Mouse (Mus musculus) embryonic fibroblast, embryonic 13.5 days (primary cell): ENCODE results near the gene Rbm39. TPM values are rescaled to one million over a fixed set of nuclear protein-coding genes. Genes with fewer than 3 reads are reported as not detected.
"Not testable (repeated sequence)": the region's sequence is repeated elsewhere in the genome, so short reads cannot be mapped to it uniquely, and the experiment has no call there.

Experiments used
- H3K27ac ChIP-seq: 2 replicates; pipeline ENCODE4 v1.5.1; 2012; ENCODE audit warnings: low read length, control low read depth, inconsistent platforms; ENCODE audit not compliant: insufficient read depth
- H3K4me1 ChIP-seq: 2 replicates; pipeline ENCODE4 v1.6.1; 2011; ENCODE audit warnings: low read length; ENCODE audit not compliant: control insufficient read depth, insufficient read depth
- H3K4me3 ChIP-seq: 2 replicates; pipeline ENCODE4 v1.5.1; 2011; ENCODE audit warnings: mild to moderate bottlenecking, control low read depth, low read length; ENCODE audit not compliant: insufficient read depth
- CTCF ChIP-seq: IDR thresholded peaks from 2 replicates; pipeline ENCODE4 v1.5.1; 2011; ENCODE audit warnings: mild to moderate bottlenecking, control low read depth, low read length, moderate library complexity, borderline replicate concordance; ENCODE audit not compliant: insufficient read depth
- POLR2A ChIP-seq: IDR thresholded peaks from 2 replicates; pipeline ENCODE4 v1.6.1; 2011; ENCODE audit warnings: low read depth, mild to moderate bottlenecking, control low read depth, low read length, moderate library complexity
- polyA plus RNA-seq: library from polyadenylated mRNA; stranded (reverse); fragments of >200 nt; gene quantifications from 2 replicates; pipeline ENCODE4 v1.2.4, GENCODE M21; 2011; ENCODE audit warnings: low read depth; ENCODE audit not compliant: missing spikeins, insufficient read length

Gene Rbm39
- polyA plus RNA-seq, 1 experiment: 520 TPM

DNA sequence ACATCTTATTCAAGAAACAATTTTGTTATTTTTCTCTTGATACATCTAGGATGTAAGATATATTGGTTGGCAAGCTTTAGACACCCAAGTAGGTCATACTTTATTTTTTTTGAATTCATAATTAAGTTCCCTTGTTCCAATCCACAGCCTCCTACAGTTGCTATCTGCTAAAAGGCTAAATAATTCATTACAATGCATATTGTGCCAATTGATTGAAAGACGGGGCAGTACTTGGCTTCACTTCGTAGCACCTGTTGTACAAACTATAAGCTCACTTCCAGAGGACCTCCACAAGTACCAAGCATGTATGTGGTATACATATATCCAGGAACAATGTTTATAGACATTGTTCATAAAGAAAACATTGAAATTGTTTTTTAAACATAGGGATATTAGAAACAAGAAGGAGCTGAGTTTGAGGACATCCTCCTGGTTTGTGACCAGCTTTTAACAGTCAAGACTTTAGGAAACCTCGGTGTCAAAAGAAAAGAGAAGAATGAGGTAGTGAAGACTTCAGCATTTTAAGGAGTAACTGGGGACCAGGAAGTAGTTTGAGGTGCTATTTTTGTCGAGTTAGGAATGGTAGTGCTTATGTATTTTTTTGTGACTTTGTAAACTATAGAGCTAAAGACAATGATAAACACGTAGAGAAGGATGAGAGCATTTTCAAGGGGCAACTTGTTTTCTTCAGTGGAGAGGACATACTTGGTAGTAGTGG lies 33.6 kb downstream of the Rbm39 start:
- Histone ChIP-seq H3K4me3 (no peak overlapping the region), H3K27ac (no peak overlapping the region), H3K4me1 (no peaks in the 10 kb centered on the region)
- TF ChIP-seq POLR2A: no peak
- TF ChIP-seq CTCF: no peak

DNA sequence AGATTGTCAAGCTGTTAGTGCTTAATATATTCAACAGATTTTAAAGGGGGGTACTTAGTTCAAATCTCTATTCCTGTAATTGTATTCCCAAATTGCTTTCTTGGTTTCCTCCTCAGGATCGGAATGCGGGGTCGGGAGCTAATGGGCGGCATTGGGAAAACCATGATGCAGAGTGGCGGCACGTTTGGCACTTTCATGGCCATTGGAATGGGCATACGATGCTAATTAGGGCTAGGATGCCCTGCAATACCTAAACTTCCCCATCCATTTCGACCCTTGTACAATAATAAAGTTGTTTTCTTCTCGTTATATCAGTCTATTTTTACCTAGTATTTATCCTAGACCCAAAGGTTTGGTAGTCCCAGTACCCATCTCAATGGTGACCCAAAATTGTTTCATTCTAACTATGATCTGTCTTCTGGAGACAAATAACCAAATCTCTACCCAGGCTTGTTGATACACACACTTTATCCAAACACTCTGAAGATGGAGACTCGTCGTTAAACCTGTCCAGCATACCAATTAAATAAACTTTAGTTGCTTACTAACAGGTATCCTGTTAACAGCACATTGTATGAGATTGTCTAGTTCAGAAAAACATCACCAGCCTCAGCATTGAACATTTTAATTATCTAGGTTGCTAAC lies 34.4 kb downstream of the Rbm39 start:
- Histone ChIP-seq H3K4me3 (peak overlapping the region; percentile 30; the same call in 1 of the 2 replicates), H3K4me1 (no peaks in the 10 kb centered on the region), H3K27ac (no peak overlapping the region)
- TF ChIP-seq POLR2A (no peak), CTCF (no peak)

- Histone ChIP-seq H3K4me1 (no peaks in the 10 kb centered on the region), H3K4me3 (peak within 1 kb of the TSS; percentile 67), H3K27ac (peak within 1 kb of the TSS; percentile 86)
- TF ChIP-seq POLR2A: peak; percentile 95
- peak; percentile 53; the same call in 1 of the 2 replicates for TF ChIP-seq CTCF
These were observed 35.9 kb downstream of the Rbm39 start, which contains the start of the genes Romo1 and Nfs1 for GRCm38 (mm10) chr2:156143953-156144724. TSS of gene Romo1 (plus strand) at chr2:156144039. TSS of gene Nfs1 (minus strand) at chr2:156144186.

- no peaks in the 10 kb centered on the region for H3K4me1 ChIP-seq
- peak overlapping the region; percentile 67 for H3K4me3 ChIP-seq
- peak overlapping the region; percentile 14 for H3K27ac ChIP-seq
- TF ChIP-seq CTCF (no peak), POLR2A (no peak)
These were observed 36.7 kb downstream of the Rbm39 start for GRCm38 (mm10) chr2:156143367-156143766.

DNA sequence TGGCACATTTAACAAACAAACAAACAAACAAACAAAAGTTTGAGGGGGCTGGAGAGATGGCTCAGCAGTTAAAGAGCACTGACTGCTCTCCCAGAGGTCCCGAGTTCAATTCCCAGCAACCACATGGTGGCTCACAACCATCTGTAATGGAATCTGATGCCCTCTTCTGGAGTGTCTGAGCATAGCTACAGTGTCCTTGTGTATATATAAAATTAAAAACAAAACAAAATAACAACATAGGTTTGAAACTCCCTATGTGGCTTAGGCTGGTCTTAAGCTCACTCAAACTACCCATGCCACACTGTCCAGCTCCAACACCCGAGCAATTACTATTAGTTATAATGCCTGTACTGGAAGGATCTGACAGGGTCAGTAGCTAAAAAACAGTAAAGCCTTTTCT lies 37.2 kb downstream of the Rbm39 start:
- TF ChIP-seq POLR2A: no peak
- TF ChIP-seq CTCF: no peak
- Histone ChIP-seq H3K4me1 (no peaks in the 10 kb centered on the region), H3K4me3 (peak overlapping the region; percentile 67), H3K27ac (no peak overlapping the region)

GRCm38 (mm10) chr2:156135695-156136094 lies 44.3 kb downstream of the Rbm39 start:
- TF ChIP-seq CTCF: peak; percentile 26; the same call in 1 of the 2 replicates
- TF ChIP-seq POLR2A: no peak
- Histone ChIP-seq H3K4me3 (no peak overlapping the region), H3K27ac (no peak overlapping the region), H3K4me1 (no peaks in the 10 kb centered on the region)

- H3K27ac ChIP-seq: no peak overlapping the region
- TF ChIP-seq POLR2A: no peak
- no peak for TF ChIP-seq CTCF
- no peak overlapping the region for H3K4me3 ChIP-seq
- no peaks in the 10 kb centered on the region for H3K4me1 ChIP-seq
These were observed 45.9 kb downstream of the Rbm39 start for GRCm38 (mm10) chr2:156134161-156134560.

- no peak within 1 kb of the TSS for H3K4me3 ChIP-seq
- TF ChIP-seq POLR2A: no peak
- no peak for TF ChIP-seq CTCF
- no peak within 1 kb of the TSS for H3K27ac ChIP-seq
- no peaks in the 10 kb centered on the region for H3K4me1 ChIP-seq
These were observed 53.0 kb downstream of the Rbm39 start, which contains the start of gene Gm28036 for GRCm38 (mm10) chr2:156126992-156127391. TSS of gene Gm28036 (minus strand) at chr2:156127092.

GRCm38 (mm10) chr2:156123731-156124130 lies 56.3 kb downstream of the Rbm39 start:
- Histone ChIP-seq H3K4me3 (no peak overlapping the region), H3K27ac (no peak overlapping the region), H3K4me1 (peaks cover 4% of the 10 kb centered on the region)
- TF ChIP-seq CTCF (no peak), POLR2A (no peak)

DNA sequence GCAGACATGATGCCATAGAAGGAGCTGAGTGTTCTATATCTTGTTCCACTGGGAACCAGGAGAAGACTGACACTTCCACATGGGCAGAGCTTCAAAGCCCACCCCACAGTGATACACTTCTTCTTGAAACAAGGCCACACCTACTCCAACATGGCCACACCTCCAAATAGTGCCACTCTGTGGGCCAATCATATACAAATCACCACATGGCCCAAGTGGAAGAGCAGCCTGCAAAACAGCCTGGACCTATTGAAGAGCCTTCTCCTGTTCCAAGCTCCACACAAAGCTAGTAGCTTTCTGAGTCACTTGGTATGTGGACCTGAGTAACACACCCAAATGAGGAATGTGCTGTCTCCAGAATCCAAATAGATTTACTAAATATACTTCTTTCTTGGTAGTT lies 60.5 kb downstream of the Rbm39 start:
- Histone ChIP-seq H3K4me3 (no peak overlapping the region), H3K27ac (no peak overlapping the region), H3K4me1 (peaks cover 4% of the 10 kb centered on the region)
- TF ChIP-seq POLR2A (no peak), CTCF (no peak)

- not testable (repeated sequence) for H3K4me1 ChIP-seq, H3K27ac ChIP-seq
- H3K4me3 ChIP-seq: peak overlapping the region; percentile 98
These were observed 68.0 kb downstream of the Rbm39 start for GRCm38 (mm10) chr2:156112080-156112423.
